Mouse (Mus musculus) neutrophil, adult 83 days (primary cell): ENCODE measurements around the gene Gsc2. TPM values are rescaled to one million over a fixed set of nuclear protein-coding genes. Genes with fewer than 3 reads are reported as not detected.

ENCODE experiments used
- total RNA-seq, 2 experiments: library from RNA; stranded (reverse); gene quantifications; one replicate each; pipeline ENCODE4 v1.2.4; 2023

Gene Gsc2
- not detected for total RNA-seq

GRCm38 (mm10) chr16:17914307-17915249 lies at the start of gene Gsc2:
Gene Gsc2, minus strand, starts transcription at chr16:17915059.

GRCm38 (mm10) chr16:17928087-17928580 lies 13.3 kb upstream of the Gsc2 start, which contains the start of gene Slc25a1:
Gene Slc25a1, minus strand, starts transcription at chr16:17928219.

GRCm38 (mm10) chr16:17911052-17911595 lies 3.7 kb downstream of the Gsc2 start, which contains the start of gene Ess2:
Gene Ess2, minus strand, starts transcription at chr16:17911348.

GRCm38 (mm10) chr16:17898462-17898861 lies 16.4 kb downstream of the Gsc2 start, which contains the start of the genes Dgcr2 and Tssk2:
Gene Dgcr2, minus strand, starts transcription at chr16:17898562.
Gene Tssk2, plus strand, starts transcription at chr16:17898637.

GRCm38 (mm10) chr16:17893923-17894322 lies 20.9 kb downstream of the Gsc2 start, which contains the start of gene Tssk1:
Gene Tssk1, plus strand, starts transcription at chr16:17894223.

GRCm38 (mm10) chr16:17891567-17891959 lies 23.3 kb downstream of the Gsc2 start, which contains the start of gene Gm20518:
Gene Gm20518, minus strand, starts transcription at chr16:17891671.

Other genes with a start within 250 kb of the Gsc2 start
- gene Med15, start 182.2 kb downstream of the Gsc2 start, total RNA-seq, result 10 to 100 TPM; 72.6 to 88.4 TPM
- gene Klhl22, start 155.4 kb downstream of the Gsc2 start, total RNA-seq, result 10 to 100 TPM; 12.4 to 15.8 TPM
- under 1 TPM; 0.31 to 0.59 TPM for gene Scarf2, start 117.8 kb downstream of the Gsc2 start, total RNA-seq
- gene B830017H08Rik, start 81.9 kb downstream of the Gsc2 start, total RNA-seq, result not detected
- gene Car15, start 76.7 kb downstream of the Gsc2 start, total RNA-seq, result 1 to 10 TPM; 3.7 to 6.8 TPM
- under 1 TPM; 0.33 to 0.73 TPM for gene Gm20518, start 23.4 kb downstream of the Gsc2 start, total RNA-seq
- gene Tssk1, start 20.8 kb downstream of the Gsc2 start, total RNA-seq, result not detected
- 10 to 100 TPM; 40.7 to 40.8 TPM for gene Dgcr2, start 16.5 kb downstream of the Gsc2 start, total RNA-seq
- not detected for gene Tssk2, start 16.4 kb downstream of the Gsc2 start, total RNA-seq
- 10 to 100 TPM; 19.6 to 19.9 TPM for gene Ess2, start 3.7 kb downstream of the Gsc2 start, total RNA-seq
- 10 to 100 TPM; 16.1 to 18.1 TPM for gene Slc25a1, start 13.2 kb upstream of the Gsc2 start, total RNA-seq
- gene Vpreb2, start 65.4 kb upstream of the Gsc2 start, total RNA-seq, result 1 to 10 TPM in 1 of 2 experiments, not detected in 1; 1.5 TPM
- 1 to 10 TPM; 6.6 to 8.2 TPM for gene Dgcr6, start 137.8 kb upstream of the Gsc2 start, total RNA-seq
- 10 to 100 TPM in 1 of 2 experiments, 1 to 10 TPM in 1; 9.4 to 10.1 TPM for gene Prodh, start 175.1 kb upstream of the Gsc2 start, total RNA-seq
- under 1 TPM; 0.53 to 0.62 TPM for gene Rtn4r, start 212.6 kb upstream of the Gsc2 start, total RNA-seq